Mouse (Mus musculus): ENCODE measurements at regions not wholly inside any gene's neighbourhood (a gene's known extent, or its start where the extent isn't known, plus 50 kb on each side); places are given as distances from the start of the nearest gene placed in this dataset.

DNA sequence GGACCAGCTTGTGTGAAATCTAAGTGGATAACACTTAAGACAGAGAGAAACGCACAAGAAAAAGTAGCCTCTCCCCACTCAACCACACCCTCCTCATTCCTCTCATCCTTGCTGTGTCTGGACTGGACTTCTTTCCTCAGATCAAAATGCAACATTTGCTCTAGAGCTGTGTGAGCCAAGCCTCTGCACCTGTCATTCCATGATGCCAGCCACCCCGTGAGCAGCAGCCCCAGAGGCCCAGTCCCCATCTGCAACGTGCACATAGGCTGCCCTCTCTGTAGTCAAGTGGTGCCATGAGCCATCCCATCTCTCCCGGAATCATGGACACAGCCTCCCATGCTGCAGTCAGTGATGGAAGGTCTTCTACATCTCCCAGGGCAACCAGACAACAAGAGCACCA is 55.1 kb upstream of the Gpc1 start:
- TF ChIP-seq CTCF (IDR thresholded peaks at IDR 0.05) (no peak), EP300 (IDR thresholded peaks at IDR 0.05) (no peak)

Data from lung, postnatal 0 days (tissue).